Mouse (Mus musculus): Measurements from ENCODE around the gene Poglut1. TPM values are rescaled to one million over a fixed set of nuclear protein-coding genes. Genes with fewer than 3 reads are reported as not detected.

Poglut1 gene
- 66.1 and 66.2 TPM in 2 replicates for polyA plus RNA-seq (2015; fragmentation: Nextera tagmentation; extraction: Ambion mirVana)

DNA sequence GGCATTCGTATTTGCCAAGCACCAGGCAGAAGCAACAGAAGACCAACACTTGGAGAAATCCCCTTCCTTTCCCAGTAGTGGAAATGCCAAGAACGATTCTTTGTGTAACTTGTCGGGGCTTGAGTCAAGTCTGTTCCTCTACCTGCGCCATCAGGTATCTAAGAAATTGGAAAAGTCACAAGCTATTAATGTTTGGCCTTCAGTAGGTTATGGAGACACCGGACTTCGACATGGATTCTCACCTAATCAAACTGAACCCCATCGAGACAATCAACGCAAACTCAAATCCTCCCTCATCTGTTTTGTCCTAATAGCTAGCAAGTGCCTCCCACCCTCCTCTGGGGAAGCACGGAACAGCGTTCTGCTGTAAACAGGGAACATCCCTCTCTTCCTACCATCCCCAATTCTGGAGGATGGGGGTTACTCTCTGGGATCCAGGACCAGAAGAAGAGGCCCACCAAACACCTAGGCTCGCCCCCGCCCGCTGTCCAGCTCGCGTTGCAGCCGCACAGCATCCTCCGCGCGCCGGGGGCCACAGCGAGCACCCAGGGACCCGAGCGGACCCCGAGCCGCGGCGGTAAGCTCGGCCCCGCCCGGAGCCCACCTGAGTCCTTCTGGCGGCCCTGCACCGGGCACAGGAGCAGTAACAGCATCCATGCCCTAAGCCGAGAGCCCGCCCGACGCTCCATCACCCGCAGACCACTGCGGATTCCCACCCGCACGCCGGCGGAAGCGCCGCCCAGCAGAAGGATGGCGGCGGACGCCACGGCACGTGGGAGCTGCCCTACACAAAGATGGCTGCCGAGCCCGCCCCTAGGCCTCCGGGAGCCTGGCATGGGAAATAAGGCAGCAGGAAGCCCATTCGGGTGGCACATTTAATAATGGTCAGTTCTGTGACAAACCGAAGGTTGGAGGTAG lies at the start of gene Poglut1:
Gene Poglut1 (minus strand): TSS at position 780 of the 918 bp plus-strand sequence.
- H3K4me3 ChIP-seq, result peak within 1 kb of the TSS; percentile 84
- peaks cover 17% of the 10 kb centered on the region; the same call in 1 of the 2 replicates for H3K36me3 ChIP-seq
- H3K9me3 ChIP-seq, result no peaks in the 10 kb centered on the region
- ATAC-seq (replicated peaks), result peak; percentile 98
- peak within 1 kb of the TSS; percentile 60 for H3K4me2 ChIP-seq (replicated peaks)
- WGBS, result 2% methylated on average over 54 of the region's 54 CpGs
- peak within 1 kb of the TSS; percentile 74 for H3K27ac ChIP-seq (replicated peaks)
- H3K9ac ChIP-seq (replicated peaks), result peak within 1 kb of the TSS; percentile 90
- H3K27me3 ChIP-seq, result peaks cover 17% of the 10 kb centered on the region; the same call in 1 of the 2 replicates
- H3K4me1 ChIP-seq, result peaks cover 29% of the 10 kb centered on the region

DNA sequence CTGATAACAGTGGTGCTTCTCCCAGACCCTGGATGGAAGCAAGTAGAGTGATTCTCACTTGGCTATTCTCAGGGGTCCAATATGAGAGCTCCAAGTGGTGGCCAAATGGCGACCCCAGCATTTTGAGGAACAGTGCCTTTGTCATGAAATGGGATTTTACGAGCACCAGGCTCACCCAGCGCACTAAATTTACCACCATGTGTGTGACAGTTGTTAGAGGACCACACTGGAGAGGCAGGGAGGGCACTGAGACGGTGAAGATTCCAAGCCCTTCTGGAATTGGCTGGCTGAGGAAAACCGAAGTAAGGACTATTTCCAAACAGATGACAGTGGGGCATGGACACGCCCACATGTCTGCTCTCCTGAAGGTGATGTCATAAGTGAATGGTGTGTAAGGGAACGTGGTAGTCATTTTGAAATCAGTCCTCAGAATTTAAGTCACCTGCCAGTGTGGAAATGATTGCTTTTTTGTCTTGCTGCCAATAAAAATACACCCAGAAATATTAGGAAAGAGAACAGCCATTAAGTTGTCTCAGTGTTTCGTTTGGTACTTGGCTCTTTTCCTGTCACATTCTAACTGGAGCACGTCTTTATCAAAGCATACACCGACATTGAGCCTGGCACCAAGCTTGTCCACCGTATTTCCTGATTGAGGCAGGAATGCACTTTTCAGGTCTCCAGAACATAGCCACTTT lies 49.1 kb upstream of the Poglut1 start:
- Histone ChIP-seq H3K9ac (replicated peaks) (no peak overlapping the region), H3K36me3 (peaks cover 3% of the 10 kb centered on the region; the same call in 1 of the 2 replicates), H3K4me3 (no peak overlapping the region), H3K4me1 (no peaks in the 10 kb centered on the region), H3K27ac (replicated peaks) (no peak overlapping the region), H3K27me3 (no peaks in the 10 kb centered on the region), H3K9me3 (no peaks in the 10 kb centered on the region), H3K4me2 (replicated peaks) (no peak overlapping the region)
- WGBS, result 76% methylated on average over 11 of the region's 11 CpGs
- no peak for ATAC-seq (replicated peaks)

DNA sequence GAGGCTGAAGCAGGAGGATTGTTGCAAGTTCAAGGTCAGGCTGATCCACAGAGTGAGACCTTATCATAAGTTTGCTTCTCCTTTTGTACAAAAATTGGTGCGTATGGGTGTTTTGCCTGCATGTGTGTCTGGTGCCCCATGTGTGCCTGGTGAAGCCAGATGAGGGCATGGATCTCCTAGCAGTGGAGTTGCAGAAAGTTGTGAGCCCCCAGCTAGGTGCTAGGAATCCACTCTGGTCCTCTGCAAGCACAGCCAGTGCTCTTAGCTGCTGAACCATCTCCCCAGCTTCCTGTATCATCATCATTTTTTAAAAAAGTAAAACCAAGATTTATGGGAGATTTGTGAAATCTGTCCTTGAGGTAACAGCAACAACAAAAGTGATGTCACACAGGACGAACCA lies 46.6 kb upstream of the Poglut1 start:
- H3K9me3 ChIP-seq, result no peaks in the 10 kb centered on the region
- no peaks in the 10 kb centered on the region for H3K27me3 ChIP-seq
- H3K4me1 ChIP-seq, result no peaks in the 10 kb centered on the region
- ATAC-seq (replicated peaks), result no peak
- H3K4me3 ChIP-seq, result no peak overlapping the region
- no peak overlapping the region for H3K9ac ChIP-seq (replicated peaks)
- 96% methylated on average over 2 of the region's 2 CpGs for WGBS
- H3K36me3 ChIP-seq, result peaks cover 9% of the 10 kb centered on the region
- no peak overlapping the region for H3K4me2 ChIP-seq (replicated peaks)
- H3K27ac ChIP-seq (replicated peaks), result no peak overlapping the region

DNA sequence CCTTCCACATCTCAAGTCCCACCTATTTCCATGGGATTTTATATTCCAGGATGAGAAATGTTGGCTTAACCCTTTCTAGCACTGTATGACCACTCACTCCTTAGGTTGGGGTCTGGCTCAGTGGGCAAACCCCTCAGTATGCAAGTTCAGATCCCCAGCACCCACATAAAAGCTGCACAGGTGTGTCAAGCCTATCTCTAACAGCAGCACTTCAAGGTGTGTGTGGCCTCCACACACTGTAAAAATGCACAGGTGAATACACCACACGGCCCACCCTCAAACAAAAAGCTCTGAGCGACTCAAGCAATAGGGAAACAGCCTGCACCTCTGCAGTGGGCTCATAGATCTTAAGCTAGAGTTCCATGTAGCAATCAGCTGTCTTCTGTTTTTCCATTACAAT lies 46.0 kb upstream of the Poglut1 start:
- Histone ChIP-seq H3K9ac (replicated peaks) (no peak overlapping the region), H3K27ac (replicated peaks) (no peak overlapping the region), H3K4me2 (replicated peaks) (no peak overlapping the region), H3K27me3 (no peaks in the 10 kb centered on the region), H3K4me1 (no peaks in the 10 kb centered on the region), H3K9me3 (no peaks in the 10 kb centered on the region), H3K4me3 (no peak overlapping the region), H3K36me3 (peaks cover 14% of the 10 kb centered on the region)
- no peak for ATAC-seq (replicated peaks)
- WGBS, result 68% methylated on average over 2 of the region's 2 CpGs

DNA sequence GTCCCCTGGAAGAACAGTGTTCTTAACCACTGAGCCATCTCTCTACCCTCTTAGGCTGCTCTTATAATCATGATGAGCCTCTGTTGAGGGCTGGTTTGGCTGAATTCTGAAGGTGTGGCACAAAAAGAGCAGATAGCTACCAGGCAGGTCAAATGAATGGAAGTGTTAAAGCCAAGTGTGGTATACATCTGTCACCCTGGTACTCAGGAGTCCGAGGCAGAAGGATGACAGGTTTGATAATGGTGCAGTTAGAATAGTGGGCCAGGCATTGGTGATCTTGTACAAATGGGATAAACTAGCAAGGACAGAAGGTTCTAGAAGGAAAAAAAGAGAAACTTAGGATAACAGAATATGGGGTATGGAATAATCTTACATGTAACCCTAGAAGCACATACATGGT lies 44.4 kb upstream of the Poglut1 start:
- no peak for ATAC-seq (replicated peaks)
- Histone ChIP-seq H3K36me3 (peaks cover 24% of the 10 kb centered on the region), H3K4me2 (replicated peaks) (no peak overlapping the region), H3K27me3 (no peaks in the 10 kb centered on the region), H3K4me3 (no peak overlapping the region), H3K9me3 (no peaks in the 10 kb centered on the region), H3K4me1 (no peaks in the 10 kb centered on the region), H3K27ac (replicated peaks) (no peak overlapping the region), H3K9ac (replicated peaks) (no peak overlapping the region)
- 82% methylated on average over 1 of the region's 1 CpGs for WGBS

DNA sequence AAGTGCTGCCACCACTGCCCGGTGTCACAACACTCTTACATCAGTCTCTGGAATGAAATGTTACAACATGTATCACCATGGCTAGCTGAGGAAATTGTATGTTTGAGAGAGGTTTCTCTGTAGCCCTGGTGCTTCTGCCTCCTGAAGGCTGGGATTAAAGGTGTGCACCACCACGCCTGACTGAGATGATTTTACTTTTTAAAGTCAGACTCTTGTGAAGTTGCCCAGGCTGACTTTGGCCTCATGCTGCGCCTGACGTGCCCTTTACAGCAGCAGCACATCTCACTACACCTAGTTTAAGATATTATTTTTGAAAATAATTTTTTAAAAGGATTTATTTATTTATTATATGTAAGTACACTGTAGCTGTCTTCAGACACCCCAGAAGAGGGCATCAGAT lies 42.9 kb upstream of the Poglut1 start:
- no peak overlapping the region for H3K9ac ChIP-seq (replicated peaks)
- no peaks in the 10 kb centered on the region for H3K9me3 ChIP-seq
- WGBS, result 94% methylated on average over 4 of the region's 4 CpGs
- no peak overlapping the region for H3K4me3 ChIP-seq
- no peaks in the 10 kb centered on the region for H3K4me1 ChIP-seq
- ATAC-seq (replicated peaks), result no peak
- H3K4me2 ChIP-seq (replicated peaks), result no peak overlapping the region
- peaks cover 37% of the 10 kb centered on the region for H3K36me3 ChIP-seq
- H3K27ac ChIP-seq (replicated peaks), result no peak overlapping the region
- no peaks in the 10 kb centered on the region for H3K27me3 ChIP-seq

DNA sequence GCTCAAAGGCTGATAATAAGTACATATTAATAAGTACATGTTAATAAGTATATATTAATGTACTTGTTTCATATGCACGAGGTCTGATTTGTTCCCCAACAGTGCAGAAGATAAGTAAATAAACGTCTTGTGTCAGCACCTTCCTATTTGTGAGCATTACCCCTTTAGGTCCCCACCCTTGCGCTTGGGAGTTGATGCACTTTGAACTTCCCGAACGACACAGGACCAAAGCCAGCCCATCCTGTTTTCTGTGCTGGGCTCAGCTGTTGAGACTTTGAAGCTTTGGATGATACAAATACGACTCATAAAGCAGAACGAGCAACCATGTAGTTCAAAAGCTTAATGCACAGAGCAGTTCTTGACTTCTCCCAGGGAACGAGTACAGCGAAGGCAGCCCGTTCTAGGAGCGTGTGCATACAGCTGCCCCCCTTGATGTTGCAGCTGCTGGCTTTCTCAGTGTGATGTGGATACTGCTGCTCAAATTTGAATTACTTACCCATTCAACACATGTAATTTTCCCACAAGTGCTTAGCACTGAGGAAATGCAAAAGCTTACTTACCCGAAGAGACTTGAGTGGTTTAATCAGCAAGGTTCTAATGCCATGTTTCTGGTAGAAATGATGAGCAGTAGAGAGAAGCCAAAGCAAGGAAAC lies 42.1 kb upstream of the Poglut1 start:
- H3K36me3 ChIP-seq, result peaks cover 45% of the 10 kb centered on the region
- 84% methylated on average over 12 of the region's 12 CpGs for WGBS

DNA sequence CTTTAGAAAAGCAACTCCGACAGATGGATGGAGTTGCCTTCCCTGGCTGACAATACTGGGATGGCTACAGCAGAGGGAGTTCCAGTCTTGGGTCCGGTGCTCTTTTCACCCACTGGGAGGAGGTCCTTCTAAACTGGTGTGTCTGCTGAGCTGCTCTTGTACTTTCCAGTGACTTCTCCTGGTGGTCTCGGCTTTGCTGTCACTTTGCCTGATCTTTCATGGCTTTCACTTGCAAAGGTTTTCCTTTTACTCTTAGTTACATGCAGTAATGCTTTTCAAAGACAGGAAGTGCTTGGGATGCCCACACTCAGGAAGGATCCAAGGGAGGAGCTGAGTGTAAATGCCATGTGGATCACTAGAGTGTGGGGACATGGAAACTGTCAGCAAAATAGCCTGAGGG lies 41.4 kb upstream of the Poglut1 start:
- no peaks in the 10 kb centered on the region for H3K4me1 ChIP-seq
- ATAC-seq (replicated peaks), result no peak
- H3K9me3 ChIP-seq, result no peaks in the 10 kb centered on the region
- H3K4me3 ChIP-seq, result no peak overlapping the region
- peaks cover 51% of the 10 kb centered on the region for H3K36me3 ChIP-seq
- H3K27me3 ChIP-seq, result no peaks in the 10 kb centered on the region
- H3K9ac ChIP-seq (replicated peaks), result no peak overlapping the region
- no peak overlapping the region for H3K4me2 ChIP-seq (replicated peaks)
- WGBS, result 87% methylated on average over 3 of the region's 3 CpGs
- no peak overlapping the region for H3K27ac ChIP-seq (replicated peaks)

More for the DNA sequence above, 42.1 kb upstream of the Poglut1 start:
- H3K4me2 ChIP-seq (replicated peaks), result no peak overlapping the region
- H3K4me1 ChIP-seq, result no peaks in the 10 kb centered on the region
- no peaks in the 10 kb centered on the region for H3K9me3 ChIP-seq
- no peak overlapping the region for H3K27ac ChIP-seq (replicated peaks)
- peak; percentile 63; the same call in 1 of the 2 replicates for ATAC-seq (replicated peaks)
- no peak overlapping the region for H3K9ac ChIP-seq (replicated peaks)
- no peak overlapping the region for H3K4me3 ChIP-seq
- H3K27me3 ChIP-seq, result no peaks in the 10 kb centered on the region

DNA sequence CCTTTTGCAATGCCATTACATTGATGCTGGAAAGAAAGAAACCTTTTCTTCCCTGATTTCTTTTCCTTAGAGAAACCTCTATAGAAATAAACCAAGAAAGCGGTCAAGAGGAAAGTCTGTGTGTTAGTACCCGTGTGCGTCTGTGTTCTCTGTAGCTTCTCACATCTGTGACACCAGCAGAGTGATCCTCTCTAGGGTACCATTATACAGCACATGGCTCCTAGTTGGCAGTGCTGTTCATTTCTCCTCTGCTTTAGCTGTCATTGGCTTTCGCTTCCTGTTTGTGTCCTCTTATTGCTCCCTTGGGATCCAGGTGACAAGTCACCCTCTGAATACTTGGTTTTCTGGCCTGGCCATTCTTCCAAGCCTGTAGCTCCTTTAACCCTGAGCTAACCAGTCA lies 37.5 kb upstream of the Poglut1 start:
- no peak overlapping the region for H3K9ac ChIP-seq (replicated peaks)
- ATAC-seq (replicated peaks), result no peak
- H3K27ac ChIP-seq (replicated peaks), result no peak overlapping the region
- no peaks in the 10 kb centered on the region for H3K9me3 ChIP-seq
- 88% methylated on average over 4 of the region's 4 CpGs for WGBS
- H3K4me1 ChIP-seq, result no peaks in the 10 kb centered on the region
- peaks cover 80% of the 10 kb centered on the region for H3K36me3 ChIP-seq
- H3K4me3 ChIP-seq, result no peak overlapping the region
- H3K27me3 ChIP-seq, result no peaks in the 10 kb centered on the region
- H3K4me2 ChIP-seq (replicated peaks), result no peak overlapping the region

DNA sequence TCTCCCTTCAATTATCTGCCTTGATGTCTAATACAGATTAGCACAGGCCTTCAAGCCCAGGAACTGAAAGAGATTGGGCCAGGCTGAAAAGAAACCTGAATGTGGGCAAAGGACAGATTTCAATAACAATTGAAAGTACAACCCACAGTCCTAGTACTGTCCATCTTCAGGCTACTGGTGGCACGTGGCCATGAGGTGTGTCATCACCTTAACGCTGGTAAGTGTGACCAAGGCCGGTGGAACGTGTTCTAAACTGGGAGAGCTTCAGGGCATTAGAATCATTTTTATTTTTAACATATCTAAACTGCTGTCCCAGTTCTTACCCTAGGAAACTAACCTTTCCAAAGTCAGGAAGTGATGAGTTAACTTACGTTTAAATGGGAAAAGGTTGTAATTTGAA lies 37.1 kb upstream of the Poglut1 start:
- no peak for ATAC-seq (replicated peaks)
- Histone ChIP-seq H3K36me3 (peaks cover 82% of the 10 kb centered on the region), H3K27ac (replicated peaks) (no peak overlapping the region), H3K9me3 (no peaks in the 10 kb centered on the region), H3K4me3 (no peak overlapping the region), H3K4me2 (replicated peaks) (no peak overlapping the region), H3K27me3 (no peaks in the 10 kb centered on the region), H3K9ac (replicated peaks) (no peak overlapping the region), H3K4me1 (no peaks in the 10 kb centered on the region)
- 93% methylated on average over 5 of the region's 5 CpGs for WGBS

DNA sequence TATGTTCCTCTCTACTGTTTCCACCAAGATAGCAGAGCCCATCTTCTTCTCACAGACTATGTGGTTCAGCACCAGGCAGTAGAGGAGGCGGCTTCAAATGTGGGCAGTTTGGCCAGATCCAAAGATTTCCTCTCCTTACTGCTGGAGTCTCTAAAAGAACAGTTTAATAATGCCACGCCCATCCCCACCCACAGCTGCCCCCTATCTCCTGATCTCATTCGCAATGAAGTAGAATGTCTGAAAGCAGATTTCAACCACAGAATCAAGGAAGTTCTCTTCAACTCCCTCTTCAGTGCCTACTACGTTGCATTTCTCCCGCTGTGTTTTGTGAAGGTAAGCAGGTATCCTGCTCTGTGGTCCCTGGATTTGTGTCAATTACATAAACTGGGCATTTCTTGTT lies 35.1 kb upstream of the Poglut1 start:
- WGBS, result 95% methylated on average over 5 of the region's 5 CpGs
- ATAC-seq (replicated peaks), result no peak

DNA sequence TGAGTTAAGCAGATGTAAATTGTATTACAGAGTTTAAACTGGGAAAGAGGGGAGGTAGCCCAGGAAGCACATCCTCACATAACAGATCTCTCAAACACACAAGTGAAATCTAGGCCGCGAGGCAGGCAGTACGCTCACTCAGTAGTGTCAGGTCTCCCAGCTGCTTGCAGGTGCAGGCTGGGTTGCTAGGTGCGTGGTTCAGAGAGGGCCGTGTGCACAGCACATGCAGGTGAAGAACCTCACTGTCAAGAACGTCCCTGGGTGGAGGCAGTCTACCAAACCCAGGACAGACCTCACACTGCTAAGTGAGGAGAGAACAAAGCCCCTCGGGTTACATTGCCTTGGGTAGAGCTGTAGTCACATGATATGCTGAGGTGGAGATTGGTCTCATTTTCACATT lies 34.7 kb upstream of the Poglut1 start:
- ATAC-seq (replicated peaks), result no peak
- Histone ChIP-seq H3K36me3 (peaks cover 74% of the 10 kb centered on the region), H3K4me2 (replicated peaks) (no peak overlapping the region), H3K4me3 (no peak overlapping the region), H3K27ac (replicated peaks) (no peak overlapping the region), H3K9me3 (no peaks in the 10 kb centered on the region), H3K9ac (replicated peaks) (no peak overlapping the region), H3K27me3 (no peaks in the 10 kb centered on the region), H3K4me1 (no peaks in the 10 kb centered on the region)
- 92% methylated on average over 7 of the region's 7 CpGs for WGBS

More for the DNA sequence above, 35.1 kb upstream of the Poglut1 start:
- H3K4me3 ChIP-seq, result no peak overlapping the region
- H3K27me3 ChIP-seq, result no peaks in the 10 kb centered on the region
- no peaks in the 10 kb centered on the region for H3K4me1 ChIP-seq
- H3K4me2 ChIP-seq (replicated peaks), result no peak overlapping the region
- no peak overlapping the region for H3K9ac ChIP-seq (replicated peaks)
- peaks cover 78% of the 10 kb centered on the region for H3K36me3 ChIP-seq
- H3K27ac ChIP-seq (replicated peaks), result no peak overlapping the region
- no peaks in the 10 kb centered on the region for H3K9me3 ChIP-seq
